Mouse (Mus musculus) erythroblast, adult 5-6 weeks (primary cell): Measurements from ENCODE around the gene Robo4. TPM values are rescaled to one million over a fixed set of nuclear protein-coding genes. Genes with fewer than 3 reads are reported as not detected.

Source experiments
- ATAC-seq: replicated peaks from 2 replicates; pipeline ENCODE4 v1.8.0; 2016; ENCODE audit warnings: moderate number of reproducible peaks, mild to moderate bottlenecking, moderate TSS enrichment, inconsistent platforms; ENCODE audit not compliant: poor library complexity, low FRiP score, severe bottlenecking
- total RNA-seq, 2 experiments: library from RNA; stranded (forward) in 1 of 2; stranded (reverse) in 1 of 2; fragments of 150-400 nt in 1 of 2; fragments of 200-764, 138-1000 nt in 1 of 2; gene quantifications; 2 replicates each; pipeline versions ENCODE4 v1.2.3 to v1.2.4; 2015 to 2017; ENCODE audit warnings: low replicate concordance in 2 of 2

Robo4 gene
- total RNA-seq, 2 experiments from 2014 or later: not detected

GRCm38 (mm10) chr9:37393482-37394131, 8.1 kb upstream of the Robo4 start:
- ATAC-seq: no peak

GRCm38 (mm10) chr9:37400585-37400984, 1.1 kb upstream of the Robo4 start:
- no peak for ATAC-seq

GRCm38 (mm10) chr9:37402501-37402900, 804 bp downstream of the Robo4 start:
- ATAC-seq: no peak

- ATAC-seq: no peak
Measured at GRCm38 (mm10) chr9:37403011-37403410, 1.3 kb downstream of the Robo4 start.

- no peak; the same call in 1 of the 2 replicates for ATAC-seq
Measured at GRCm38 (mm10) chr9:37406372-37406771, 4.7 kb downstream of the Robo4 start.

- no peak for ATAC-seq
Measured at GRCm38 (mm10) chr9:37407850-37408502, 6.3 kb downstream of the Robo4 start.

GRCm38 (mm10) chr9:37409698-37410445, 8.2 kb downstream of the Robo4 start:
- ATAC-seq: no peak

- no peak for ATAC-seq
Measured at GRCm38 (mm10) chr9:37412989-37413388, 11.3 kb downstream of the Robo4 start.

- ATAC-seq: no peak
Measured at GRCm38 (mm10) chr9:37414666-37415065, 13.0 kb downstream of the Robo4 start.

- ATAC-seq: no peak
Measured at GRCm38 (mm10) chr9:37418791-37419190, 17.1 kb downstream of the Robo4 start.

- ATAC-seq: no peak
Measured at GRCm38 (mm10) chr9:37420676-37421075, 19.0 kb downstream of the Robo4 start.

- ATAC-seq: no peak
Measured at GRCm38 (mm10) chr9:37421239-37421638, 19.5 kb downstream of the Robo4 start.

- ATAC-seq: no peak
Measured at GRCm38 (mm10) chr9:37429326-37429725, 27.6 kb downstream of the Robo4 start.

GRCm38 (mm10) chr9:37430582-37430981, 28.9 kb downstream of the Robo4 start:
- no peak for ATAC-seq

GRCm38 (mm10) chr9:37432026-37432666, 30.4 kb downstream of the Robo4 start:
- no peak for ATAC-seq

- no peak for ATAC-seq
Measured at GRCm38 (mm10) chr9:37432720-37433421, 31.2 kb downstream of the Robo4 start, which contains the start of gene Robo3. Gene Robo3 (minus strand): TSS chr9:37433246.

GRCm38 (mm10) chr9:37433823-37434560, 32.3 kb downstream of the Robo4 start:
- no peak for ATAC-seq

GRCm38 (mm10) chr9:37434932-37435331, 33.2 kb downstream of the Robo4 start:
- ATAC-seq: no peak

- no peak for ATAC-seq
Measured at GRCm38 (mm10) chr9:37435616-37436015, 33.9 kb downstream of the Robo4 start.
